Mouse (Mus musculus): ENCODE measurements at regions not wholly inside any gene's neighbourhood (a gene's known extent, or its start where the extent isn't known, plus 50 kb on each side); places are given as distances from the start of the nearest gene placed in this dataset.

DNA sequence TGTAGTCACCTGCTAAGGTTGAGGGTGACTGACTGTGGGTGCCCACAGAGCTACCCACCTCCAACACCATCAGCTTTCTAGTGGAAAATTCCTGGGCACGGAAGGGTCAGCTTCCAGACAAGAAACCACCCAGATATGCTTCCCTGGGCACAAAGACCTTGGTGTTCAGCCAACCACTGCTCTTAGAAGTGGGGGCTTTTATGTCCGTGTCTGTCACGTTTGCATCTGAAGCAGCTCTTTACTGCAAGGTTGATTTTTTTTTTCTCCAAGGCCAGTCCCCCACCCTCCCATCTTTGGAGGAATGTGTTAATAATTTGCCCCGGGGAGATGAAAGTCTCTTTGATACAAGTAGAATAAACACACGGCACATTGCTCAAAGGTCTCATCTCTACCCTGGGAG lies 98.6 kb upstream of the Ankrd55 start:
- TF ChIP-seq POLR2A (IDR thresholded peaks at IDR 0.05; ENCODE audit: insufficient read length, low read depth) (no peak), SRF (IDR thresholded peaks at IDR 0.05; ENCODE audit: control insufficient read depth, insufficient read length, low read depth) (no peak), USF1 (IDR thresholded peaks at IDR 0.05; ENCODE audit: low read depth) (no peak), MYOD1 (IDR thresholded peaks at IDR 0.05; ENCODE audit: control insufficient read depth in 1 of 3, insufficient read length in 2 of 3, low read depth in 2 of 3) (no peak), TCF12 (IDR thresholded peaks at IDR 0.05; ENCODE audit: insufficient read depth, poor library complexity, severe bottlenecking) (no peak), REST (IDR thresholded peaks at IDR 0.05; ENCODE audit: insufficient read depth, insufficient read length) (no peak), CEBPB (IDR thresholded peaks at IDR 0.05; ENCODE audit: insufficient read depth, poor library complexity, severe bottlenecking) (no peak), MAX (IDR thresholded peaks at IDR 0.05; ENCODE audit: low read depth) (no peak)

All from myocyte (in vitro differentiated cells).